Mouse (Mus musculus) lung, postnatal 14 days (tissue): Measurements from ENCODE around the gene Polm.
"Not testable (repeated sequence)": the region's sequence is repeated elsewhere in the genome, so short reads cannot be mapped to it uniquely, and the experiment has no call there.

ENCODE experiments used
- DNase-seq: peaks from one replicate; pipeline ENCODE4 v3.0.0; 2021

Polm gene

DNA sequence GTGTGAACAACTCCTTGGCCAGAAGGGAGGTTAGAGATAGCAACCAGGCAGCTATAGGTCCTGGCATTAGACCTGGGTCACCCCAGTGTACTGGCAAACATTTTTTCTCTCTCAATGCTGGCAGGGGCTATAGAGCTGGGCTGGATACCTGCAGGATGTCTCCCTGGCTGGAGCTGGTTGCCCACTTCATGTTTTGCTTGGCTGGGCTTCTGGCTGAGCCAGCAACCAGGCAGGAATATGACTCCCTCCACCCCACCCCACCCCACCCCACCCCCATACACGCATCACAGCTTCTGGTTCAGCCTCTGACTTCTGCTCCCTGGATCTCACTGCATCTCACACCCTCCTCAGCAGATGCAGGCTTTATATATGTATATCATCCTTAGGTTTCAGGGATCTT is 14.5 kb upstream of the Polm start:
- DNase-seq, result no peak

DNA sequence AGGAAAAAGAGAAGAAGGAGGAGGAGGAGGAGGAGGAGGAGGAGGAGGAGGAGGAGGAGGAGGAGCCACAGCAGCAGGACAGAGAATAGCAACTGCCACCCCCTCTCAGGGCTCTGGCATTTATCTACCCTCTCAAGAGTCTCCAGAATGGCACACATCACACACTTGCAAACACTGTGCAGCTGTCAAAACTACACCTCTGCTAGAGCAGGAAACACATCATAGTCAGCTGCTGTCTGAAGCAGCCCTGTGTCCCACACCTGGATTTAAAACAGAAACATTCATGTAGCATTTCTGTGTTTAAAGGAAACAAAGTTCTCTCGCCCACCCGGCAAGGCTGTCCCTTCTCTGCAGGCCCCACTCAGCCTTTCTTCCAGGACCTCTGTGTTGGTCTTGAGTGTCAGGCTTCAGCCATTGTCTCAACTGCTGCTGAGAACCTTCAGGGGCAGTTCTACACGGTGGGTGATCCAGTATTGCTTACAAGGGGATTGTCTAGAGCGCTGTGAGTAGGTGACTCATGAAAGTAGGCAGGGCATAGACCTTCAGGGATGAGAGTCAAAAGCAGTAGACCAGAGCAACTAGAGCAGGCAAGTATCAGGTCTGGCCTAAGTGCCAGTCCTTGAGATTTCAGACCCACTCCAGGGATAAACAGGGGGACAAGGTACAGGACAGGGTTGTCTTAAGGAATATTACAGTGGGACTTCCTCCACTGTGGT is 13.4 kb upstream of the Polm start:
- DNase-seq, result no peak

GRCm38 (mm10) chr11:5850452-5850851 is 12.6 kb upstream of the Polm start:
- no peak for DNase-seq

DNA sequence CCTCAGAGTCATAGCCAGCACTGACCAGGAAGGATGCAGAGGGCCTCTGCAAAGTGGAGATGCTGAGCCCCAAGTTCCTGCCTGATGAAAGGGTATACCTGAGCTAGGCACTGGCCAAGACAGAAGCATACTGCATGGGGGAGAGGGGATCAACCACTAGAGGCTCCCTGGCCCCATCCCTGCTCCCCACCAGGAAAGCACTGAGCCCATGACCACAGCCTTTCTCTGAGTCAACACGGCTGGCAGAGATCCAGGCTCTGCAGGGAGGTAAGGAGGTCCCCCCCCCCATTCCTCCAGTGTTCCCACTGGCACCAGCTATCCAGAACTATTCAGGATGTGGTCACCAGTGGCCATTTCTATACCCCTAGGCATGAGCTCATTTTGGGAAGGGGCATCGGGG is 11.5 kb upstream of the Polm start:
- no peak for DNase-seq

DNA sequence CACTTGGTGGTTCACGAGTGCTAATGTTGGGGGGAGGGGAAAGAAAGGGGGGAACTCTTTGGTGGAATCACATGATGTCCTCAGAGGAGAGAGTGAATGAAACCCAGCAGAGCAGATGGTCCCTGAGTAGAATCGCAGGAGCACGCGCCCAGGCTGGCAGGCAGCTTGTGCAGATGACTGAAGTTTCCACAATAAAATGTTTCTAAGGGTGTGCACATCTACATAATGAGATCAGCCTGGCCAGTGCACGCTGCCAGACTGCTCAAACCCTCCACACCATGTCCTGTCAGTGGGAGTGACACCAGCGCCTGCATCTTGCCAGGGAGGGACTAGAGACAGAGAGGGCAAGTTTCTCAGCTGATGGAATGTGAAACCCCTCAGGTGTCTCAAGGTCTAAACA is 10.9 kb upstream of the Polm start:
- no peak for DNase-seq

DNA sequence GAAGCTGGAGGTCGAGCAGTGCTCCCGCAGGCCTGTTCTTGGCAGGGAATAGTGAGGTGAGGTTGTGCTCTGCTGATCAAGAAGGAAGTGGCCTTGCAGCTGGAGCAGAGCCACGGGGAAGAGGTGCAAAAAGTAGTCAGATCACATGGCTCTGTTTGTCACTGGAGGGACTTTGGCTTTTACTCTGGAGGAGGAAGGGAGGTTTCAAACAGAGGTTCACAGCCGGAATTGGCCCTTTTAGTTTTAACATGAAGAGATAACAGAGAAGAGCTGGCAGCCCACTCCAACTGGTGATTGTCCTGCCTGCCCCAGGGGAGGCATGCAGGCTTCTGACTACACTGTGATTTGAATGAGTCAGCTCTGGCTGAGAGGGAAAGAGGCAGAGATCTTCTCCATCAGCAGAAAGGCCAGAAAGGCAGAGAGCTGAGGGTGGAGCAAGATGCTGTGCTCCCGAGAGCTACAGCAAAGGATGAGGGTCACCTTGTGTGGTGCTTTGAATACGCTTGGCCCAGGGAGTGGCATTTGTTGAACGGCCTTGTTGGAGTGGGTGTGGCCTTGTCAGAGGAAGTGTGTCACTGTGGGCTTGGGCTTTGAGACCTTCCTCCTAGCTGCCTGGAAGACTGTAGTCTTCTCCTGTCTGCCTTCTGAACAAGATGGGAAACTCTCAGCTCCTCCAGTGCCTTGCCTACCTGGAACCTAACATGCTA is 9.0 kb upstream of the Polm start:
- DNase-seq, result peak; percentile 27

GRCm38 (mm10) chr11:5843131-5843530 is 5.3 kb upstream of the Polm start:
- DNase-seq, result no peak

- DNase-seq, result no peak
Observed at GRCm38 (mm10) chr11:5841751-5842150, 3.9 kb upstream of the Polm start.

DNA sequence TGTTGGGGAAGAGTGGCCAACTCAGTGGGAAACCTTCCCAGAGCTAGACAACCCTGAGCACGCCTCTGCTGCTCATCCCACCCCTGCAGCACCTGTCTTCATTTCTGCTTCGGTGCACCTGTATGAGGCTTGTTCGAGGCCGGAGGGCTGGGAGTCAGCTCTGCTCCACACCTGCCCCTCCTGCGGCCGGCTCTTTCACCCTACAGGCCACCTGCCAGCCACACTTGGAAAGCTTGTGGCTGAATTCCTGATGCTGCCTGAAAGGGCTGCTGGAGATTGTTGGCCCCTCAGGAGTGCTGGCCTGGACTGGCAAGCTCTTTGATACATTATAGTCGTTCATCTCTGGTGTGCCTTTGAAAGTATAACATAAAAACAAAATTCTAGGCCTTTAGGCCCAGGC is 2.5 kb upstream of the Polm start:
- no peak for DNase-seq

DNA sequence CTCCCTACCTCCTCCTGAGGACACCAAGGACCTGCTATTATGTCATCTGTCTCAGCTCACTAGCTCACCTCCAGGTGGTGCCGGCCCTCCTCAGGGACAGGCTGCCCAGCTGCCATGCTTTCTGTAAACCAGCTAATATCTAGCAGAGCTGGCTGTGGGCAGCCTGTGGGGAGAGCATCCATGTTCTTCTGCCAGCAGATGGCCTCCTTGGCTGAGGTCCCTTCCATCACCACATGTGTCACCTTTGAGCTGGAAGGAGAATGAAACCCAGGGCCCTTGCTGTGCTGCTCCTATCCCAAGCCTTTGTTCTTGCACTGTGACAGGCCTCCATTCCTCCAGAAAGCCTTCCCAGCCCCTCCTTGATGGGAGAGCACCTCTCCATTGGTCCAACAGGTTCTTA is 1.7 kb downstream of the Polm start:
- DNase-seq, result no peak

GRCm38 (mm10) chr11:5835057-5835456 is 2.8 kb downstream of the Polm start:
- DNase-seq, result no peak

- no peak for DNase-seq
Observed at GRCm38 (mm10) chr11:5834506-5834905, 3.3 kb downstream of the Polm start.

DNA sequence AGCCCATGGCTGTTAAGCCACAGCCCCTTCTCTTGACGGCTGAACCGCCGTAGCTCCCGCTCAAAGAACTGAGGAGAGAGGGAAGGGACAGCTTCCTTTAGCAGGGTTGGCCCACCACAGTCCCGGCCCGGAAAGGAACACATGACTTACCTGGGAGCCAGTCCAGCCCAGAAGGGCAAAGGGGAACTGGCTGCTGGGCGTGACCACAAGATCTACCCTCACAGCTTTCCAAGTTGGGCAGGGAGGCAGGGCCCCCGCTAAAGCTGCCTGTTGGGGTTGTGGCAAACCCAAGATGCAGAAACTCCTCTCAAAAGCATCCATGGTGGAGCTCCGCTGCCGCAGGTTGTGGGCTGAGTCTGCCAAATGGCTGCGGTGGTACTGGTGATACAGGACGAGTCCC is 8.5 kb downstream of the Polm start:
- no peak for DNase-seq

DNA sequence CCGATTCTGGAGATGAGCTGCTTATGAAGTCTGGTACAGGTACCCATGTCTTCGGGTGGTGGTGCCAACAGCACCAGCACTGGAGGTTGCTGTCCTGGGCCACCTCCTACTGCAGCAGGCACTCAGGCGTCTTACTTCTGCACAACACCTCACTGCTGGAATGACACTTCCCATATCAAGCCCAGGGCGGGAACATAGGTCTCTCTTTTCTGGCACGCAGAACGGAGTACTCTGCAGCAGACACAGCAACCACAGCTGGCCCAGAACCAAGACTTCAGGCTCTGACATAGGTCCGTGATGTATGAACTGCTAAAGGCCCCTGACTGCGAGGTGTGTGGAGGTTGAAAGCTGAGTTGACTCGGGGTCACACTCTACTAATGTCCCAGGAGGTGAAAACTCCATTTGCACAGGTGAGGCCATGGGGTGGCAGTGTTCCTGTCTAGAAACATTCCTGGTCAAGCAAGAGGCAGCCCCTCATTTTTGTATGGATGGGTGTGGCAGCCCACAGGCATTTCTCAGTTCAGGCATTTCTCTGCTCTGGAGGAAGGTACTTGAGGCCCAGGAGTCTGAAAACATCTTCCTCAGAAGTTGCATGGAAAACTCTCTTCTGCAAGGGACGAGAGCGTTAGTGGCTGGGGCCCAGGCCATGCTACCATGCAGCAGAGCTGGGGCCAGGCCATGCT is 9.2 kb downstream of the Polm start:
- no peak for DNase-seq

GRCm38 (mm10) chr11:5827931-5828330 is 9.9 kb downstream of the Polm start:
- no peak for DNase-seq

DNA sequence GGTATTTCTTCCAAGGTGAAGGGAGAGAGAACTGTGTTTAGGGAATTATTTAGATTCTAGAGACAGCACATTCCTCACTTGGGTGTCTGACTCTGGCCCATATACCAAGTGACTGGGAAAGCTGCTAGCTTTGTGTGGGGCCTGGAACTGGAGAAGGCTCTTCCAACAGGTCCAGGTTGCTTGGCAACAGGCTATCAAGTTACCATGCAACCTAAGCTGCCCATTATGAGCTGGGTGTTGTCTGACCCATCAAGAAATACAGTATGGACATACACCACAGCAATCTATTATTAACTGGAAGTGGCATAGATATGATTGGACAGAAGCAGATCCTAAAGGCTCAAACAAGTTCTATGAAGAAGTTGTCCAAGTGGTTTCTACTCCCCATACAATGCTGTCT is 12.4 kb downstream of the Polm start:
- no peak for DNase-seq

- DNase-seq, result no peak
Observed at GRCm38 (mm10) chr11:5819223-5819622, 18.6 kb downstream of the Polm start.

- DNase-seq, result no peak
Observed at GRCm38 (mm10) chr11:5813381-5813780, 24.4 kb downstream of the Polm start.

DNA sequence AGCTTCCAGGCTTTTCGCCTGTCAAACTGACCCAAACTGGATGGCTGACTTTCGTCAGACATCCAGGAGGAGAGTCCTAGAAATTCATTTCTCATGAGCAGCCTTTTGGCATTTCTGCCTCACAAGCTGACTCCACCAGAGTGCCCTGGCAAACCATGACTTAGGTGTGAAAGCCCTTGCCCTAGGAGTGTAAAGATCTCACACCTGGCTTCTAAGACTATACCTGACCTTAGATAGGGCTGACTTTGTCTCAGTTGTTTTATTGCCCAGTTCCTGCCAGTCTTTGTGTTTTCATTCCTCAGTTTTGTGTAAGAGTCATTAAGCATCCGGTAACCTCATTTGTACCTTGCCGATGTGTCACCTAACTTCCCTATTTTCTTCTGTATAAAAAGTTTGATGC is 28.3 kb downstream of the Polm start:
- not testable (repeated sequence) for DNase-seq

GRCm38 (mm10) chr11:5807956-5808355 is 29.9 kb downstream of the Polm start:
- DNase-seq, result no peak

DNA sequence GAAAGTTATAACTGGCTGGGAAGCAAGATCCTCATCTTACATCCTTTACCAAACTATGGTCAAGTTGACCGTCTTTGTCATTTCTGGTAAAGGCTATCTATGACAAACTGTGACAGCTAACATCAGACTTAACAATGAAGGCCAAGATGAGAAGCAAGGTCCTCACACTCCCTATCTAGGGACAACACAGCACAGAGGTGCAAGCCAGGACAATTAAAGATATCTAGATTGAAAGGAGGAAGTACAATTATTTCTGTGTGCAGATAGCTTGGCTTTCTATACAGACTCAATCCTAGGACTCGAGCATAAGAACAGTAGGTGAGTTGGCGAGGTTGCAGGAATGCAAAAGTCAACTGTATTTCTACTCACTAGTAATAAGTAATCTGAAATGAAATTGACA is 32.1 kb downstream of the Polm start:
- DNase-seq, result no peak

- no peak for DNase-seq
Observed at GRCm38 (mm10) chr11:5804174-5804573, 33.6 kb downstream of the Polm start.

DNA sequence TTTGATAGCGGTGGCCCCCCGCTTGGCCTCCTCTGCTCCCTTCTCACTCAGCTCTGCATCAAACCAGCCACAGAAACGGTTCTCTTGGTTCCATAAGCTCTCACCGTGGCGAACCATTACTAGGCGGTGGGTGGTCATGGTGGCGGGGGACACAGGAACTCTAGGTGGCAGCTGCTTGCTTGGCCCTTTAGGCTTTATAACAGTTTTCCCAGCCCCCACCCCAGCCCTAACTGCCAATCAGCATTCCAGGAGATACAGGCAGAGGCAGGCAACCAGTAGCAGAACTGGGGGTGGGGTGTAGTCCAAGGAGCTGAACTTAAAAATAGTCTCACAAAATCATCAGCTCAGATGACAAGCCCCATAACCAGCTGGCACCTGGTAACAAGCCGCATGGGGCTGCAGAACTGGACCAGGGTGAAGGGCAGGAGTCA is 34.2 kb downstream of the Polm start, which contains the start of gene Pgam2:
Gene Pgam2 (minus strand): TSS at position 183 of the 431 bp plus-strand sequence.
- no peak for DNase-seq
